Mouse (Mus musculus) liver, postnatal 0 days (tissue): Measurements from ENCODE around the gene Tcf20. TPM values are rescaled to one million over a fixed set of nuclear protein-coding genes. Genes with fewer than 3 reads are reported as not detected.
A peak's percentile ranks its signal among the peaks of the same experiment; 100 is the strongest.

Experiments used
- ATAC-seq: fragments of 200-750 bp; cut with Nextera tagmentation; 2 replicates; pipeline ENCODE4 v1.8.0; 2017; ENCODE audit warnings: mild to moderate bottlenecking, moderate library complexity
- DNase-seq: peaks from one replicate; pipeline ENCODE4 v3.0.0-alpha.2; 2016
- H3K27ac ChIP-seq: fragments of 300-500 bp; sonication (generic); 2 replicates; pipeline ENCODE4 v1.5.1; 2014; ENCODE audit warnings: antibody characterized with exemption, moderate library complexity, mild to moderate bottlenecking, low read depth
- H3K27me3 ChIP-seq: fragments of 300-500 bp; sonication (generic); 2 replicates; pipeline ENCODE4 v1.6.1; 2014; ENCODE audit warnings: low read length, control low read depth, mixed read lengths; ENCODE audit not compliant: insufficient read depth
- H3K36me3 ChIP-seq: fragments of 300-500 bp; sonication (generic); replicated peaks from 2 replicates; pipeline ENCODE4 v1.6.1; 2014; ENCODE audit warnings: mild to moderate bottlenecking, control low read depth, low read length, moderate library complexity, mixed read lengths; ENCODE audit not compliant: insufficient read depth
- H3K4me1 ChIP-seq: fragments of 300-500 bp; sonication (generic); 2 replicates; pipeline ENCODE4 v1.6.1; 2014; ENCODE audit warnings: antibody characterized with exemption, mild to moderate bottlenecking, control low read depth; ENCODE audit not compliant: insufficient read depth
- H3K4me2 ChIP-seq: fragments of 300-500 bp; sonication (generic); 2 replicates; pipeline ENCODE4 v1.6.1; 2014; ENCODE audit warnings: low read depth, mild to moderate bottlenecking, low read length, moderate library complexity, mixed read lengths
- H3K4me3 ChIP-seq: fragments of 300-500 bp; sonication (generic); 2 replicates; pipeline ENCODE4 v1.5.1; 2014; ENCODE audit warnings: low read depth, low read length
- H3K9ac ChIP-seq: fragments of 300-500 bp; sonication (generic); replicated peaks from 2 replicates; pipeline ENCODE4 v1.6.1; 2014; ENCODE audit warnings: mild to moderate bottlenecking, moderate library complexity
- H3K9me3 ChIP-seq: fragments of 300-500 bp; sonication (generic); 2 replicates; pipeline ENCODE4 v1.6.1; 2016; ENCODE audit warnings: mild to moderate bottlenecking, control low read depth, low read length, mixed read lengths
- CTCF ChIP-seq: sonication (generic); IDR thresholded peaks from 2 replicates; pipeline ENCODE4 v1.5.1; 2016; ENCODE audit warnings: antibody characterized with exemption, low read depth
- EP300 ChIP-seq: IDR thresholded peaks from 2 replicates; pipeline ENCODE4 v1.6.1; 2016; ENCODE audit warnings: antibody characterized with exemption, low read depth, mild to moderate bottlenecking
- WGBS: fragments of 180-500 bp; shearing (Covaris S2); extraction: QIAGEN DNeasy Blood & Tissue Kit; methylation state at CpG from one replicate; pipeline ENCODE4 v1.1.7; 2014; ENCODE audit not compliant: insufficient replicate concordance; 5-methylcytosine and 5-hydroxymethylcytosine counted together
- polyA plus RNA-seq: library from polyadenylated mRNA; unstranded; fragments of >200 nt; fragmentation: Nextera tagmentation; extraction: Ambion mirVana; gene quantifications from 2 replicates; pipeline ENCODE4 v1.2.1, GENCODE M21; 2015

Gene Tcf20
- polyA plus RNA-seq, 1 experiment from 2014 or later: 1.8 TPM

- DNase-seq: peak; percentile 85
- Histone ChIP-seq H3K27me3 (no peaks in the 10 kb centered on the region), H3K9ac (no peak overlapping the region), H3K4me1 (0 out of 2 replicates have a peak, but pooled peaks cover 3% of the 10 kb centered on the region), H3K36me3 (no peaks in the 10 kb centered on the region), H3K9me3 (no peaks in the 10 kb centered on the region), H3K4me3 (no peak overlapping the region), H3K4me2 (no peak overlapping the region), H3K27ac (no peak overlapping the region)
- 69% methylated on average over 5 of the region's 5 CpGs for WGBS
- TF ChIP-seq EP300: no peak
- peak; percentile 91 for TF ChIP-seq CTCF
- ATAC-seq: 0 out of 2 replicates have a peak, but pooled peaks have one; percentile 36
These were observed 182.7 kb downstream of the Tcf20 start for GRCm38 (mm10) chr15:82804708-82805639.

DNA sequence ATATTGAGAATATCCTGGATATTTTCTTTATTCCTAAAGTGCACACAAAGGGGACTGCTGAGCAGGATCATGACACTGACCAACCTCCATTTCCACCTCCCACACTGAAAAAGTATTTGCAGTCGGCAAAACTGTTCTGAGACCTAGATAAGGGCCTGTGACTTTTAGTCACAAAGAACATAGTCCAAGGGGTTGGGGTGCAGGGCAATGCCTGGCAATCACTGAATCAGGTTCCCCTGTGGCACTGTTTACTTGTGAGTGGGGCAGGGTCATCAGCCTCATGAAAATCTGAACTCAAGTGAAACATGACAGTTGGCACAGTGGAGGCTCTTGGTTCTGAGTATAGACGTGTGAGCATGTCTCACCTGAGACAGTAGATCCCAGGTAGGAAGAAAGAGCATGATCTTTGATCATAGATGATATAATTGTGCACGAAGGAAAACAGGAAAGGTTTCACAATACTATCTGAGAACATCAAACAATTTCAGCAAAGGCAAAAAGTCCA is 191.7 kb downstream of the Tcf20 start:
- WGBS: 41% methylated on average over 3 of the region's 3 CpGs
- TF ChIP-seq CTCF (no peak), EP300 (peak; percentile 39; the same call in 1 of the 2 replicates)

DNA sequence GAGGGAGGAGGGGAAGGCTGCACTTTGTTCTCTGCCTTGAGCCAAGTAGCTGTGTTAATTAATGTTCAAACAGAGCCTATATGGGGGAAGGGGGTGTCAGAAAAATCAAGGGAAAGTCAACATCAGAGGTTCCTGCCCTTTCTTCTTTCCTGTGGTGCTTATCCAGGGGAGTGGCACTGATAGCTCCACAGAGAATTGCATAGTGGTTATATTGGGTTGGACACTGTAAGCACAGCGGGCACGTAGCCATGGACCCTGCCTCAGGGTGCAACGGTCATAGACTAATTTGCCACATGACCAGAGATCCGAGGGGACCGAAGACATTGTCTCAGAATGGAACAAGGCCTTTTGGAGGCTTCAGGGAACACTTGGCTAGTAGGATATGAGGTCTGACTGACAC is 193.4 kb downstream of the Tcf20 start, which contains the start of gene Cyp2d26:
Gene Cyp2d26, minus strand, starts transcription at position 18 of the 400 bp plus-strand sequence.
- Histone ChIP-seq H3K4me2 (peak within 1 kb of the TSS; percentile 67), H3K27ac (peak within 1 kb of the TSS; percentile 97), H3K4me1 (peaks cover 11% of the 10 kb centered on the region; the same call in 1 of the 2 replicates), H3K36me3 (peaks cover 5% of the 10 kb centered on the region; the same call in 1 of the 2 replicates), H3K4me3 (peak within 1 kb of the TSS; percentile 49), H3K9ac (peak within 1 kb of the TSS; percentile 68), H3K9me3 (no peaks in the 10 kb centered on the region), H3K27me3 (no peaks in the 10 kb centered on the region)
- 60% methylated on average over 5 of the region's 5 CpGs for WGBS
- TF ChIP-seq CTCF (no peak), EP300 (no peak)
- peak; percentile 76 for DNase-seq
- peak; percentile 86 for ATAC-seq

More for the DNA sequence above, 191.7 kb downstream of the Tcf20 start:
- Histone ChIP-seq H3K27ac (peak overlapping the region; percentile 97), H3K9ac (no peak overlapping the region), H3K27me3 (no peaks in the 10 kb centered on the region), H3K4me3 (no peak overlapping the region), H3K4me2 (no peak overlapping the region), H3K36me3 (peaks cover 5% of the 10 kb centered on the region; the same call in 1 of the 2 replicates), H3K4me1 (peaks cover 7% of the 10 kb centered on the region; the same call in 1 of the 2 replicates), H3K9me3 (no peaks in the 10 kb centered on the region)
- ATAC-seq: peak; percentile 65
- DNase-seq: peak; percentile 42

- H3K9ac ChIP-seq: peak overlapping the region; percentile 68
- peaks cover 5% of the 10 kb centered on the region; the same call in 1 of the 2 replicates for H3K36me3 ChIP-seq
- WGBS: 71% methylated on average over 6 of the region's 6 CpGs
- peak overlapping the region; percentile 49 for H3K4me3 ChIP-seq
- H3K27me3 ChIP-seq: no peaks in the 10 kb centered on the region
- H3K4me1 ChIP-seq: peaks cover 11% of the 10 kb centered on the region; the same call in 1 of the 2 replicates
- TF ChIP-seq CTCF (no peak), EP300 (no peak)
- H3K27ac ChIP-seq: peak overlapping the region; percentile 97
- peak overlapping the region; percentile 54 for H3K4me2 ChIP-seq
- peak; percentile 12 for ATAC-seq
- DNase-seq: peak; percentile 34
- H3K9me3 ChIP-seq: no peaks in the 10 kb centered on the region
These were observed 193.8 kb downstream of the Tcf20 start for GRCm38 (mm10) chr15:82793868-82794267.

DNA sequence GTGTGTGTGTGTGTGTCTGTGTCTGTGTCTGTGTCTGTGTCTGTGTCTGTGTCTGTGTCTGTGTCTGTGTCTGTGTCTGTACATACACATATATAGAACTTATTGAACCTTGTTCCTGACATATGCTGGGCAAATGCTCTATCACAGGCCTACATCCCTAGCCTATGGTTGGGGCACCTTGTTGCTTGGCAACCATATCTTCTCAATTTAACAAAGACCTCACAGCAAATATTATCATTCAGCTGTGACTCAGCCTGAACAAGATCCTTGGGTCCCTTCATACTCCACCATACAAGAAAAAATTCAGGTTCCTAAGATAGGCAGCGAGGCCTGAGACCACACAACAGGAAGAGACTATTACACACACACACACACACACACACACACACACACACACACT is 194.2 kb downstream of the Tcf20 start:
- Histone ChIP-seq H3K9ac (peak overlapping the region; percentile 68), H3K4me1 (peaks cover 11% of the 10 kb centered on the region; the same call in 1 of the 2 replicates), H3K27ac (peak overlapping the region; percentile 97), H3K4me2 (peak overlapping the region; percentile 54), H3K9me3 (no peaks in the 10 kb centered on the region), H3K4me3 (peak overlapping the region; percentile 49), H3K27me3 (no peaks in the 10 kb centered on the region), H3K36me3 (peaks cover 5% of the 10 kb centered on the region; the same call in 1 of the 2 replicates)
- 25% methylated on average over 1 of the region's 1 CpGs for WGBS
- ATAC-seq (no peak), DNase-seq (no peak)
- TF ChIP-seq EP300: no peak
- TF ChIP-seq CTCF: no peak

GRCm38 (mm10) chr15:82792566-82792965 is 195.1 kb downstream of the Tcf20 start:
- peak overlapping the region; percentile 49 for H3K4me3 ChIP-seq
- H3K27me3 ChIP-seq: no peaks in the 10 kb centered on the region
- H3K36me3 ChIP-seq: peaks cover 5% of the 10 kb centered on the region; the same call in 1 of the 2 replicates
- 90% methylated on average over 11 of the region's 11 CpGs for WGBS
- no peak for DNase-seq
- peaks cover 11% of the 10 kb centered on the region; the same call in 1 of the 2 replicates for H3K4me1 ChIP-seq
- peak overlapping the region; percentile 97 for H3K27ac ChIP-seq
- no peak for ATAC-seq
- H3K9me3 ChIP-seq: no peaks in the 10 kb centered on the region
- peak overlapping the region; percentile 67 for H3K4me2 ChIP-seq
- TF ChIP-seq CTCF: no peak
- TF ChIP-seq EP300: no peak
- peak overlapping the region; percentile 68 for H3K9ac ChIP-seq
